Mouse (Mus musculus): ENCODE measurements around the gene Ovol2.

Gene Ovol2

DNA sequence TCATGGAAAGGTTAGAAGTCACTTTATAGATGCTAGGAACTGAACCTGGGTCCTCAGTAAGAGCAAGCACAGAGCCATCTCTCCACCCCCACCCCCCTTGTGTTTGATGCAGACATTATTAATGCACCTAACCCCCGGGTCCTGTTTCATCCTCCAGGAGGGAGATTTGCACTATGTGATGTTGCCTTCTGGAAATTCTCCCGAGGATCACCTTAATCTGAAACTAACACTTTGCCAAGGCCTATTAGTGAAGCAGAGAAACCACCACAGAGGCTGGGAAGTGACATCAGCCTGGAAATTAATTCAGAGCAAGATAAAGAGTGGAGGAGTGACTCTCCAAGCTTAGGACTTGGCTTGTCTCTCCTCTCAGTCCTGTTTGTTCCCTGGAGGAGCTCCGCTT is 7.7 kb downstream of the Ovol2 start:
- DNase-seq (ENCODE audit: low spot score in 2 of 2): no peak

DNA sequence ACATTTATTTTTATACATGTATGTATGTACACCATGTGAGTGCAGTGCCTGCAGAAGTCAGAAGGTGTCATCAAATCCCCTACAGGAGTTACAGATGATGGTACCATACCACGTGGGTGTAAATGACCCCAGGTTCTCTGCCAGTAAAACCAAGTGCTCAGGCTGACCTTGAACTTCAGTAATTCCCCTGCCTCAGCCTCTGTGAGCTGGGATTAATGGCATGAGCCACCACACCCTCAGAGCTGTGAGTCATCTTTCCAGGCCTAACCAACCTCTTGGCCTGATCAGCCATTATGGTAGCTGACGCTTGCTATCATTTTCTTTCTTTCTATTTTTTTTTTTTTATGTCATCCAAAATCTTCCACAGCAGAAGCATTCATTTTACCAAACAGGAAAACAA is 20.6 kb downstream of the Ovol2 start:
- no peak for DNase-seq (ENCODE audit: low spot score in 2 of 2)

DNA sequence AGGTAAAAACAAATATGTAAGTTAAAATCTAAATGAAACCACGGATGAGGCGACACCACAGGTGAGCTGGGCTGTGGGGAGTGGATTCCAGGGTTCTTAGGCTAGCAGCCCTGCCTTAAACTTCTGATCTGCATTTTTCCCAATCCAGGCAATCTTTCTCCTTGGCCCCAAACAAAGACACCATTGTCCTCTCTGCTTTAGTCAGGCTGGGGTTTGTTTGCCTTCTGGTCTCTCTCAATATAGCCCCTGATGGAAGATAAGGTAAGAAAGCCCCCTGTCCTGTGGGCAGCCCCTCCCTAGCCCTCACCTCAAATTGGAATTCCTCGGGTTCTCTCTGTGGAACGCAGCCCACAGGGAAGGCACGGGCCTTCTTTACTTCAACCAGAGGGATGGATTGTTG is 21.7 kb downstream of the Ovol2 start:
- no peak for DNase-seq (ENCODE audit: low spot score in 2 of 2)

DNA sequence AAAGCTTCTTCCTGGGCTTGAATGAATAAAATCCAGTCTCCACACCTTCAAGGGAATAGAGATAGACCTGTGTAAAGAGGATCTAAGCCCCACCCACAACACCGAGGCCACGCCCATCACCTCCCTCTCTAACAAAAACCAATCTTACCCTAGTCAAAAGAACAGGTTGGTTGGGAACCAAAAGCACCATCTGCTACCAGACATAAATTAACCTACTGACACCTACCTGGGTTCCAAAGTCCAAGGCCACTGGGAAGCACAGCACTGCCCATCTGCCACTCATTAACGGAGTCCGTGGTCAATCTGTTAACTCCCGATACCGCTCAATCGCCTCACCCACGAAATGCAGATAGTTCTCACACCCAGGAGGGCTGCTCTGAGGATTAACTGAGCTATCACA is 23.4 kb downstream of the Ovol2 start:
- no peak for DNase-seq (ENCODE audit: low spot score in 2 of 2)

DNA sequence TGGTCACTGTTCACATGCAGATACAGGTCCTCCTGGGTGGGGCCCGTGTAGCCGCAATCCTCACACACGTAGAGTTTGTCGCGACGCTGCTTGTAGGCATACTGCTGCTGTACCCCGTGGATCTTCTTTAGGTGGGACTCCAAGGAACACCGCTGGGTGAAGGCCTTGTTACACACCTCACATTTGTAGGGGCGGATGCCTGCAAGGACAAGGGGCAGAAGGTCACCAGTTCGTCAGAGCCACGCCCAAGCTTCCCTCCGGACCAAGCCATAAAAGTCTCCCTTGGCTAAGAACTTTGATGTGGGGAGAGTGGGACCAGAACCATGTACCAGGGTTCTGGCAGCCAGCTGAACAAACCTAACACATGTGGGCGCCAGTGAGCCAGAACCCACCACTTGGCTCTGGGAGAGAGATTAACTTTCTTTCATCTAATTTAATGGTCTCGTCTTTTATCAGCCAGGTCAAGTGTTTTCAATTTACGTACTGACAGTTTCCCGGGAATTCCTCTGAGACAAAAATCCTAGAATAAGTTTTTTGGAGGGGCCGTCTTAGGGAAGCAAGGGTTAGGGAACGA is 26.1 kb downstream of the Ovol2 start:
- DNase-seq (ENCODE audit: low spot score in 2 of 2): no peak

DNA sequence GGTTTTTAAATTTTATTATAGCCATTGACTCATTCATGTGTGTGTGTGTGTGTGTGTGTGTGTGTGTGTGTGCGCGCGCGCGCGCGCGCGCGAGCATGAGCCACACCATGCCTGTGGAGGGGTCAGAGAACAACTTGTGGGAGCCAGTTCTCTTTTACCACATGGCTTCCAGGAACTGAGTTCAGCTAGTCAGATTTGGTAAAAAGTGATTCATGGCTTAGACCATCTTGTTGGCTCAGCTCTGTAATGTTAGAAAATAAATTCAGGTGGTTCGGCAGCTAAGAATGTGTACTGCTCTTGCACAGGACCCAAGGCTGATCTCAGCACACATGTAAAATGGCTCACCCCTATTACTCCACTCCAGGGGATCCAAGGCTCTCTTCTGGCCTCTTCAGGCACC is 30.8 kb downstream of the Ovol2 start:
- no peak for DNase-seq (ENCODE audit: low spot score in 2 of 2)

DNA sequence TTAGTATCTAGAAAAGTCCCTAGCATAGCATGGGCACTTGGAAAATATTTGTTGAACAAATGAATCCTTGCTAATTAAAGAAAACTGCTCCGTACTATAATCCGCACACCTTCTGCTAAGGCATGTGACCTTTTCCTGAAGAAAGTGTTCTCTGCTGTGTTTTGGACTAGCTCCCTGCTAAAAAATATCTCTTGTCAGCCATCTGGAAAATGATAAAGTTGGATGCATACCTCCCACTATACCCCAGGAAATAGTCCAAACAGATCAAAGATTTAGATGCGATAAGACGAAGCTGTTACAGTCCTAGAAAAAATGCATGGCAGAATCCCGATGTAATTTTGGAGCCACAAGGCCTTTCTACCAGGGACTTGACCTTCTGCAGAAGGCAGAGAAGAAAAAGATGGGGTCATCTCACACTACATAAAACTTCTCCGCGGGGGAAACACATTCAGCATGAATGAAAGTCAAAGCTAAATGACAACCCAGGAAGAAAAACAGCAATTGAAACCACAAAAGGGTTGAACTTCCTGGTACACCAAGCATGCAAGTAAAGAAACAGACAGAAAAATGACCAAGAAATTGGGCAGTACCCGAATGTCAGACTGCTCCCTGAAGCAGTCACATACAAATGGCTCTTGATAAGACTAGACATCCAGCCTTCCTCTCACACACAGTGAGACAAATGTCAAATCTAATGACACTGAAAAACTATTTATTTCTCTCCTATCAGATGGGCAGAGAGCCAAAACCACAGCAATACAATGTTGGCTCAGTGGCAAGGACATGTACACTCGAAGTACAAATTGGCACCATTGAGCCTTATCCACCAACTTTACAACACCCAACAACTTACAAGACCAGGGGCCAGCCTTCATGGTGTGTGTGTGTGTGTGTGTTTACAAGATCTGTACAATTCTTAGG is 31.9 kb downstream of the Ovol2 start:
- no peak for DNase-seq (ENCODE audit: low spot score in 2 of 2)

DNA sequence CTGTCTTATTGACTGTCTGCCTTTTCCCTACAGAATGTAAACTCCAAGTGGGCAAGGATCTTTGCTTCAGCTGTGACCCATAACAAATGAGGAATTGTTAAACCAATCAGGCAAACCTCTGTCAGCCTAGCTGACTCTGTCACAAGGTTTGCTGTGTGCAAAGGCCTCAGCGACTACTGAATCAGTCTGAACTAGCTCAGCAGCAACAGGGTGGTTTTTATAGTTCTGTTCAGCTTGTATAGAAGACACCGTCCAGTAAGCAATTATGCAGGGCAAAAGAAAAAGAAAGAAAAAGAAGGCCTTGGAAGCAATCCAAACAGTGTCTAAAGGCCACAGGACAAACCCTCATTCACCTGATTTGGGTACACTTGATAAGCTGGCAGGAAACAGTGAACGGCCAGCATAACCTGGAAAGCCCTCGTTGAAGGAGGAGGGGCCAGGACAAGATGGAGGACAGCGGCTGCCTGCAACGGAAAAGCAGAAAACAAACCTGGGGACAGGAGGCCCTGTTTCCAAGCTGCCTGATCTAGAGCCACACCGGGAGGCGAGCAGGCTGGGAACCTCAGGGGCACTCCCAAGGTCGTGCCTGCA is 36.7 kb downstream of the Ovol2 start:
- DNase-seq (ENCODE audit: low spot score in 2 of 2): no peak

DNA sequence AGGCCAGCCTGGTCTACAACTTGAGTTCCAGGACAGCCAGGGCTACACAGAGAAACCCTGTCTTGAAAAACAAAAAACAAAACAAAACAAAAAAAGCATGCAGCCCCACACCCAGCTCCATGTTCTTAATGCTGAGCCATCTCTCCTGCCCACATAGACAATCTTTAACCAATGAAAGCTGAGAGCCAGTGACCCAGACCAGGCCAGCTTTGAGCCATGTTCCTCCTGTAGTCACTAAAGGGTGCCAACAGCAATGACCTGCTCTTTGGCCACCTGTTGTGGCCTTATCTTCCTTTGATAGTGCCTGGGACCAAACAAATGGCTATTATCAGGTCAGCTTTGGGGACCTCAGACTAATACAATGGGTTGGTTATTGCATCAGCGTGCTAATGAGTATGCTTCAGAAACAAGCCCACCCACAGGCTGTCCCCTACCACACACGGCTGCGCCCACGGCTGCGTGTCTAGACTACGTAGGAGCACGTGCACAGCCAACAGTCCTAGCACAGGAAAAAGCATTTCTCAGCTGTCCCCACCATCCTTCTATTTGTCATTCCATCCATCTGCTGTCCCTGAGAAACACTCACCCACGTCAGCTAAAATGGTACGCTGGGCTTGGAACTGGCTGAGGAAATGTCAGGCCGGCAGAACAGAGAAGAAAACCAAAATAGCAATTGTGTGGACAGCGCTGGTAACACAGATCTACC is 40.2 kb downstream of the Ovol2 start:
- peak; percentile 50 to 58 for DNase-seq (ENCODE audit: low spot score in 2 of 2)

DNA sequence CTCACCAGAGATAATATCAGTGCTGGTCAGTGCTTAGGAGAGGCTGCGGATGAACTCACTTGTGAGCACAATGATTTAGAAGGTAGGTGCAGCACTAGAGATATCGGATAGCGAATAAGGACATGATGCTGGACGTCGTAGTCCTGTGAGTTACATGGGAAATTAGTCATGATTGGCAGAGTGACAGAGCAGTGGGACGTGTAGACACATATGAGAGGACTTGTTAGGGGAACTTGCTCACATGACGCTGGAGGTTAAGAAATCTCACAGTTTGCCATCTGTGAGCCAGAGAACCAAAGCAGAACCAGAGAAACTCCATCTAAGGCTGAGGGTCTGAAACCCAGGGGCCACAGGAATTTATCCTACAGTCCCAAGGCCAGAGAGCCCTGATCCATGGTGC is 41.6 kb downstream of the Ovol2 start:
- no peak for DNase-seq (ENCODE audit: low spot score in 2 of 2)

DNA sequence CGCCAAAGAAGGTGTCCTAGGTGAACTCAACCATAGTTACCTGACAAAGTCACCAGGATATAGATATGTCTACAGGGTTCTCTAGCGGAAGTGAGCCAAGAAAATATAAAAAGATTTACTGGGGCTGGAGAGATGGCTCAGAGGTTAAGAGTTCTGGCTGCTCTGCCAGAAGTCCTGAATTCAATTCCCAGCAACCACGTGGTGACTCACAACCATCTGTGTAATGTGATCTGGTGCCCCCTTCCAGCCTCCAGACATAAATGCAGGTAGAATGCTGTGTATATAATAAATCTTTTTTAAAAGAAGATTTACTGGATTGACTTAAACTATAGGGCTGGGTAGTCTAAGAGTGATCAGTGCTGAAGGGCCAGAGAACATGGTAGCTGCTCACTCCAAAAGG is 50.5 kb downstream of the Ovol2 start:
- no peak for DNase-seq (ENCODE audit: low spot score in 2 of 2)

DNA sequence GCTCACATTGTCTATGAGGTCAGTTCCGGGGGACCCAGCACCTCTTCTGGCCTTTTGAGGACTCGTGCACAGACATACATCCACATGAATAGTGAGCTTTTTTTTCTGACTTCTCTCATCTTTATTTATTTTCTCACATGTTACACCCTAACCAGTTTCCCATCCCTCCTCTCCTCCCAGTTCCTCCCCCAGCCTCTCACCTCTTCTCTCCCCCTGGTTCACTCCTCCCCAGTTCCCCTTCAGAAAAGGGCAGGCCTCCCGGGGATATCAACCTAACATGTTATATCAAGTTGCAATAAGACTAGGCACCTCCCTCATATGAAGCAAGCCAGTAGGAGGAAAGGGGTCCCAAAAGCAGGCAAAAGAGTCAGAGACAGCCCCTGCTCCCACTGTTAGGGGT is 51.4 kb downstream of the Ovol2 start:
- DNase-seq (ENCODE audit: low spot score in 2 of 2): no peak

DNA sequence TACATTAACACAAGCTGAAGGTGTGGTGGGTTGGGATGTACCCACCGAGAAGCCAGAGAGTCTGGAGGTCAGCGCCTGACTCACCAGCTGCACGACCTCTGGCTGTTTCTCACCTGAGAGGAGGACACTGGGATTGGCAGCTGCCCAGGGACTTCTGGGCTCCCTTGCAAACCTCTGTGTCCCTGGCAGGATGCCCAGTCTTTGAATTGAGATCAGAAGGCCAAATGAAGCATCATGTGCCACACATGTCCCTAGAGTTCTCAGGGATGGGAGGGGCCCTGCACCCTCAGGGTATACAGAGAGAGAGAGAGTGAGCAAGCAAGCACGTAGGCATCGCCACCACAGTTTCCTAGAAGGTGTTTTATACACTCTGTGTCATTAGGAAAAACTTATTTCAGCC is 52.2 kb downstream of the Ovol2 start:
- no peak for DNase-seq (ENCODE audit: low spot score in 2 of 2)

DNA sequence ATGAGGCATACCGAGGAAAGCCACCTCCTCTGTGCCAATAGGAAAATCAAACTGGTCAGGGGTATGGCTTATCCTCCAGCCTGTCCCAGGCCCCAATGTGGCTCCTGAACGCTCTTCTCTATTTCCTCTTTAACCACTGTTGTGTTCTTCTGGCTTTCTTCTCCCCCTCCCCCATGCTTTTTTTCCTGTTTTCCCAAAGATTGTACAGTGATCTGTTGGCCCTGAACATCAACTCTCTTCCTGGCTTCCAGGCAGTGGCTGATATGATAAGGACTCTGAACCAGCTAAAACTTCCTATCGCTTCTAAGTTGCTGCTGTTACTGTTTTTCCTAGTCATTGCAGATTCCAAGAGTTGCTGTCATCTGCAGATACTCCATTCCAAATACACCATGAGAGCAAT is 55.1 kb downstream of the Ovol2 start:
- DNase-seq (ENCODE audit: low spot score in 2 of 2): no peak

DNA sequence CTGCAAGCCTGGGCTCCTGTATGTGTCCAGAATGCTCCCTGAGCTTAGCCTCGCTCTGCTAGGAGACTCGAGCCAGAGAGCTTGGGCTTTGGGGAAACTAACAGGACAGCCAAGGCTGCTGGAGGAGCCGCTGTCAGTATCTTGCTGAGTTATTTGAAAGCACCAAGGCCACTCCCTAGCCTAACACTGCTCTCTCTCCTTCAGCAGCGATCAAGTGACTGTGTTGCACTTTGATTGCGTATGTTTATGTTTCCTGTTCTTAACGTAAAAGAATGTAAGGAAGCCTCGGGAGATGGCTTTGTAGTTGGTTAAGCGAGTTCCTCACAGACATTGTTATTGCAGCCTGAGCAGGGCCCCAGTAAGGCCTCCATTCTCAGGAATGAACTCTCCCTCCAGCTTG is 57.2 kb downstream of the Ovol2 start:
- no peak for DNase-seq (ENCODE audit: low spot score in 2 of 2)

DNA sequence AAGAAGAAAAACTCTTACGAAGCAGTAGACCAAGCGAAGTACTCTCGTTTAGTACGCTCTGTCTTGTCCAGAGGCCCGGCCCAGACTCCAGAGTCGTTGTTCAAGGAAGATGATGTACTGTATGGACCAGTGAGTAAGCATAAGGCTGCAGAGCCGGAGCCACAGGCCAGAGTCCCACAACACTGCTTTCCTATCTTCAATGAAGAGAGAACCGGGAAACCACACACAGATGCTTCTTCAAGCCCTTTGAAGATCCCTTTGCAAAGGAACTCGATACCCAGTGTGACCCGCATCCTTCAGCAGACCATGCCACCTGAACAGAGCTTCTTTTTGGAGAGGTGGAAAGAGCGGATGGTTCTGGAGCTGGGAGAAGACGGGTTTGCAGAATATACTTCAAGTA is 59.9 kb downstream of the Ovol2 start:
- no peak for DNase-seq (ENCODE audit: low spot score in 2 of 2)

DNA sequence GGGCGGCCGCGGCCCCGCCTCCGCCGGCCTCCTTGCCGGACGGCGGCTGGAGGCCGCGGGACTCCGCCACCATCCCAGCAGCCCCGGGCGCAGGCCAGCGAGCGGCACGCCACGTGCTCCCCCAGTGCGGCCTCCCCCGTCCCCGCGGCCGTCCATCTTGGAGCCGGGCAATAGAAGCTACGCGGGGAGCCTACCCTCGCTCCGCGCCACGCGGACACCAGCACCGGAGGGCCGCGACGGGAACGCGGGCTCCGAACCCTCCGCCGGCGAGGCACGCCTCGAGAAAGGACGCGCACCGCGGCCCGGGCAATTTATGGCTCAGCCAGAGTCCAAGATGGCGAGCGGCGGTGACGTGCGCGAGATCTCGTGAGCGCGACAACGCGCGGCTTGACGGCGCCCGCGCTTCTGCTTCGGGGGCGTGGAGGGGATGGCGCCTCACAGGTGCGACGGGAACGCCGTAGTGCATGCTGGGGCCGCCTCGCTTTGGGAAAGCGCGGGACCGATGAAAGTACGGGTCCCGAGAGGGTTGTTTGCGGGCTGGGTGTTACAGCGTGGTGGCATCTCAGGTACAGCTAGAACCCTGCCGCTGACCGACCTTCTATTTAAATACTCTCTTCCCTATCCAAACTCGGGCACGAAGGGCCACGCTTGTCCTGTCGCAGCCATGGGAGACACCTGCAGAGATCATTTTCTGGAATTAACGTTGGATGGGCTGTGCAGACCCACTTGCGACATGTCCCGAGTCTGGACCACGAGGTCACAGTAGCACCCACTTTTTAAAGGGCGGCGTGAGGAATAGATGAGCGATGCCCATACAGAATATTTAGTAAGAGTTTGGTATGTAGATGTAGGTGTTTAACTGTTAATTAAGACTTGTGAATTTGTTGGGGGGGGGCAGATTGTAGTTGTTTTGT is 61.2 kb downstream of the Ovol2 start, which contains the start of the genes Mgme1 and Snx5:
Mgme1 (plus strand) TSS at position 157 of the 914 bp plus-strand sequence.
Snx5 (minus strand) TSS at position 400 of the 914 bp plus-strand sequence.
- DNase-seq (ENCODE audit: low spot score in 2 of 2): peak; percentile 92 to 93

DNA sequence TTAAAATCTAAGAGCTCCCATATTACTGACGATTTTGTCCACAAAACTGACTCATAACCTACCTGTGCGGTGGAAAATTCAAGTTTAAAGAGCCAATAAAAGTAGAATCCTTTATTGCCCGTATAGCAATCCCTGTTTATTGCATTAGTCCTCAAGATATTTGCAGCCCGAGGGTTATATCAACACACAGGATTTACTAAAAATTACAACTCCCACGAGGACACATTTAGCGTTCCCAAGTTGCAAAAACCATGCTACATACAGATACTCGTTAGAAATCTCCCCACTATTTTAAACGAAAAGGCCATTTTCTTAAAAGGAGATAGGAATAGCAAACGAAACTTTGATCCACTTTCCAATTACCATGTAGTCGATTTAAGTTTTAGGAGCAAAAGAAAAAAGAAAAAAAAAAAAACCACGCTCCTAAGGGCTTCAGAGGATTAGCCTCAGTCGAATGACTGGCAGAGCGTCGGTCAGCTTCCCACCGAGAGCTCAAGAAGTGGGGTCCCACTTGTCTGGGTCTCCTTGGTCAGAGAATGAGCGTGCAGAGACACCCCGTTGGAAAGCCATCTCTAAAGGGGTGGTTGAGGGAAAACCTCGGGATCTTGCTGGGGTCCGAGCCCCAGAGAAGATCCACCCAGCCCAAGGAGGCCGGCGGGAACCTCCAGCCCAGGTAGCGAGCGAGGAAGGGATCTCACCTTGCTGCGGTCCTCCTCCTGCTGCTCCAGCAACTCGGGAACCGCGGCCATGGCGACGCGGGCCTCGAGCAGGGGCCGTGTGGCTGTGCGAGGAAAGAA is 62.1 kb downstream of the Ovol2 start:
- DNase-seq (ENCODE audit: low spot score in 2 of 2): no peak

DNA sequence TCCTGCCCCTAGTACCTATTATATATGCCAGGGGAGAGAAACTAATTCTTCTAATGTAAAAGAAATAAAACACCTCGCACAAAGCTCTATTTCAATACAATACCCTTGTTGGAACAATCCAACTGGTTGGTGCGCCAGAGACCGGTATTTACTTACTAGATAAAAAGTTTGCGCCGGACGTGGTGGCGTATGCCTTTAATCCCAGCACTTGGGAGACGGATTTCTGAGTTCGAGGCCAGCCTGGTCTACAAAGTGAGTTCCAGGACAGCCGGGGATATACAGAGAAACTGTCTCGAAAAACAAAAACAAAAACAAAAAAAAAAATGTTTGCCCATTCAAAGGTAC is 62.7 kb downstream of the Ovol2 start:
- DNase-seq (ENCODE audit: low spot score in 2 of 2): no peak

DNA sequence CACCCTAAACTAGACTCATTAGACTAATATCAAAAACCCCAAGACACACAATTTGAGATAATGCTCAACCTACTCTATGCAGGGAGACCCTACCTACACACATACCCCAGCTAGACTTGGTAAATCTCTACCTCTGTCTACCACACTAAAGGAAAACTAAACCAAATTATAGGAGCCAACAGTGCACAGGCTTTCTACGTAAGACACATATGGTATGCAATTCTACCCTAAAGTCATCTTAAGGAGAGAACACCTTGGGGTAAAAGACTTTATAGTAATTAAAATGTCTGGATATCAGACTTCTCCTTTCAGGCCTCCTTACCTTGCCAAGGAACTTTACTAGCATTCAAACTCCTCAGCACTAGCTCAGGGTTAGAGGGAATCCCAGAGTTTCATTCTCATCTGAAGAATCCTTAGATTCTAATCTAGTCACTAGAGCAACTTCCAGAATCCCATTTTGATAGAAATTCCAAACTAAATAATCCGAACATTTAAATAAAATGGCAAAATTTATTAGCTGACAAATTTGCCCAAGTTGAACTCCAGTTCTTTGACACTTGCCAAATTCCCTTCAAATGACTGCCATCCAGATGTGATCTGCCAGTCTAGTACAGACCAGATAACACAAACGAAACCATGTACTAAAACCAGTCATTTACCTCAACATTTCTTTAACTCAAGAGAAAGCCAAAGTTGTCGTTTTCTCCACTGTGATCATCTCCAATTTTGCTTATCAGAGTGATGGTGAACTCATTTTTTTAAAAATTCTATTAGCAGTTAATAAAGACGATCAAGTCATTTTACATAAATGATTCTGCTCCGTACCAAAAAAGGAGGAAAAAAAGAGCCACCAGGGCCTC is 63.3 kb downstream of the Ovol2 start:
- DNase-seq (ENCODE audit: low spot score in 2 of 2): no peak

Measured in frontal cortex, postnatal 14 days (tissue).